Mouse (Mus musculus) liver, adult 2 months (tissue): Measurements from ENCODE around the gene Vps4a. TPM values are rescaled to one million over a fixed set of nuclear protein-coding genes. Genes with fewer than 3 reads are reported as not detected.

Source experiments
- DNase-seq: peaks from one replicate; pipeline ENCODE4 v3.0.0-alpha.2; 2011; ENCODE audit warnings: low read depth, low spot score; ENCODE audit errors: extremely low read depth
- H3K27ac ChIP-seq: fragments of 200-500 bp; replicated peaks from 2 replicates; pipeline ENCODE4 v1.5.1; 2012; ENCODE audit warnings: low read depth, mild to moderate bottlenecking, control low read depth, inconsistent platforms, low read length; ENCODE audit not compliant: insufficient read depth
- H3K27me3 ChIP-seq: fragments of 200-500 bp; 2 replicates; pipeline ENCODE4 v1.6.1; 2012; ENCODE audit warnings: mild to moderate bottlenecking, moderate library complexity, low read length, inconsistent platforms; ENCODE audit not compliant: control insufficient read depth, insufficient read depth
- H3K36me3 ChIP-seq: fragments of 200-500 bp; 2 replicates; pipeline ENCODE4 v1.6.1; 2012; ENCODE audit warnings: low read length, inconsistent platforms; ENCODE audit not compliant: control insufficient read depth, insufficient read depth
- H3K4me1 ChIP-seq: fragments of 200-500 bp; 2 replicates; pipeline ENCODE4 v1.6.1; 2011; ENCODE audit warnings: low read length; ENCODE audit not compliant: control insufficient read depth, insufficient read depth
- H3K4me3 ChIP-seq: fragments of 200-500 bp; 2 replicates; pipeline ENCODE4 v1.5.1; 2011; ENCODE audit warnings: low read depth, mild to moderate bottlenecking, control low read depth, low read length, moderate library complexity; ENCODE audit not compliant: insufficient read depth
- H3K79me2 ChIP-seq: fragments of 200-500 bp; 2 replicates; pipeline ENCODE4 v1.6.1; 2012; ENCODE audit warnings: inconsistent platforms, mild to moderate bottlenecking, low read length, moderate library complexity; ENCODE audit not compliant: control insufficient read depth, insufficient read depth
- H3K9ac ChIP-seq: fragments of 200-500 bp; 2 replicates; pipeline ENCODE4 v1.6.1; 2012; ENCODE audit warnings: low read depth, mild to moderate bottlenecking, control low read depth, inconsistent platforms, low read length
- CTCF ChIP-seq: fragments of 200-500 bp; IDR thresholded peaks from 2 replicates; pipeline ENCODE4 v1.5.1; 2011; ENCODE audit warnings: low read depth, low read length, control low read depth
- POLR2A ChIP-seq: fragments of 200-500 bp; IDR thresholded peaks from 2 replicates; pipeline ENCODE4 v1.6.1; 2011; ENCODE audit warnings: low read length, control low read depth; ENCODE audit not compliant: insufficient read depth; ENCODE audit errors: extremely low read depth
- WGBS: fragments of 180-500 bp; shearing (Covaris S2); methylation state at CpG from one replicate; pipeline ENCODE4 v1.1.7; 2018; 5-methylcytosine and 5-hydroxymethylcytosine counted together
- polyA plus RNA-seq: library from polyadenylated mRNA; depleted of rRNA; stranded (reverse); fragments of >200 nt; gene quantifications from 2 replicates; pipeline ENCODE4 v1.2.3, GENCODE M21; 2012
- total RNA-seq: library from RNA; depleted of rRNA; stranded (reverse); fragments of >200 nt; gene quantifications from 2 replicates; pipeline ENCODE4 v1.2.3, GENCODE M21; 2014

Vps4a gene
- total and polyA plus RNA-seq, 2 experiments, result 9.7 to 11.2 TPM

DNA sequence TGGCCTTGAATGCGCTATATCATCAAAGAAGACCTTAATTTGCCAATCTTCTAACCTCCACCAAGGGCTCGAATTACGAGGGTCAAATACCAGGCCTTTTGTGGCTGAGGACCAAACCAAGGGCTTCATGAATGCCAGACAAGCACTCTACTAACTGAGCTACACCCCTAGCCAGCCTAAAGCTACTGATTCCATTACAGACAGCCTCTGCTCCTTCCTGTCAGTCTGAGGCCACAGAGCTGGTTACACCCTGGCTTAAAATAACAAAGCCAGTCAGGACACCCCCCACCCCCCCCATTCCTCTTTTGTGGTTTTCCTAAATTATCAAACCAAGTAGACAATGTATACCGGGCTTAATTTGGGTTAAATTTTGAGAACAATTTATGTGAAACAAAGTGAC lies 42.7 kb downstream of the Vps4a start:
- Histone ChIP-seq H3K4me3 (no peak overlapping the region), H3K4me1 (no peaks in the 10 kb centered on the region), H3K36me3 (peaks cover 17% of the 10 kb centered on the region), H3K79me2 (no peaks in the 10 kb centered on the region), H3K27ac (no peak overlapping the region), H3K9ac (no peak overlapping the region), H3K27me3 (no peaks in the 10 kb centered on the region)
- no peak for TF ChIP-seq CTCF
- no peak for TF ChIP-seq POLR2A
- WGBS, result 95% methylated on average over 4 of the region's 4 CpGs
- no peak for DNase-seq

DNA sequence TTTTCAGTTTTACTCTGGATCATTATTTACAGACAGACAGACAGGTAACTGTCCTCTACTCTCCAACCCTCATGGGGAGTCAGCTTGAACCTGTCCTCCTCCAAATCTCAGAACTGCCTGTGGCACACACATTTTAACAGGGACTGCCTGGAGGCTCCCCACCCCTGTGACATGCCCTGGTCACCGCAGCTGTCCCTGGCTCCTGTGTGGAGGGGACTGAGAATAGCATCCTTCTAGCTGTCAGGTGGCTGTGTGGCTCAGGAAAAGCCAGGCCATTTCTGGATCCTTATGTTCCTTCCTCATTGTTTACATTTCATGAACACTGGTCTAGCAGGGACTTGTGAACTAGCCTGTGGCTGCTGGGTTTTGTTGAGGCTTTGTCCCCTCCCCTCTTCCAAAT lies 43.1 kb downstream of the Vps4a start:
- no peak overlapping the region for H3K27ac ChIP-seq
- no peaks in the 10 kb centered on the region for H3K79me2 ChIP-seq
- H3K36me3 ChIP-seq, result peaks cover 21% of the 10 kb centered on the region
- no peak overlapping the region for H3K9ac ChIP-seq
- no peaks in the 10 kb centered on the region for H3K4me1 ChIP-seq
- no peak overlapping the region for H3K4me3 ChIP-seq
- TF ChIP-seq POLR2A (no peak), CTCF (no peak)
- DNase-seq, result no peak
- WGBS, result 89% methylated on average over 1 of the region's 1 CpGs
- H3K27me3 ChIP-seq, result no peaks in the 10 kb centered on the region

DNA sequence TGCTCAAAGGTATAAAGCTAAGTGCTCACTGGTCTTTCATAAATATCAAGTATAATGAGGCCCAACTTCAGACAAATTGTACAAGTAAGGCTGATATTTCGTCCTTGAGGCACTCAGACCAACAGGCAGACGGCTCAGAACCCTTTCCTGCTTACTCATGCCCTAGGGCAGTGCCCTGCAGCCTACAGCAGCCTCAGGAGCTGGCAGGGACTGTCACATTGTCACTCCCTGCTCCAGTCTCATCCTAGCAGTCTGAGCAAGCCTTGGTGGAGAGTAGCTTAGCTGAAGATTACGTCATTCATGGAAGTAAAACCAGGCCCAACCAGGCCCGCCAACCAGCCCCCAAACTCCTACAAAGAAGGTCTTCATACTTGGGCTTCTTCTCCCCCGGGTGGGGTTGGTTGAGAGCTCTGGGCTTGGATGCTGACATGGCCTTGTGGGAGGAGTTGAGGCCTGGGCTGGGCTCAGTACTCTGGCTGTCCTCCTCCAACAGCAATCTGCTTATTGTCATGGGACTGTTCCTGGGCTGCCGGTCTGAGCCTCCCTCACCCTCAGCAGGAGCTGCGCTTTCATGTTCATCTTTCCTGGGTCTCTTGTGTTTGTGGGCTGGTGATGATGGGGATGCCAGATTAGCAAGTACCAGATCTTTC lies 45.3 kb downstream of the Vps4a start:
- 93% methylated on average over 7 of the region's 7 CpGs for WGBS
- no peaks in the 10 kb centered on the region for H3K4me1 ChIP-seq
- H3K9ac ChIP-seq, result no peak overlapping the region
- no peak overlapping the region for H3K27ac ChIP-seq
- no peak overlapping the region for H3K4me3 ChIP-seq
- TF ChIP-seq CTCF (no peak), POLR2A (no peak)
- no peak for DNase-seq
- H3K27me3 ChIP-seq, result no peaks in the 10 kb centered on the region
- no peaks in the 10 kb centered on the region for H3K79me2 ChIP-seq
- H3K36me3 ChIP-seq, result peaks cover 21% of the 10 kb centered on the region

DNA sequence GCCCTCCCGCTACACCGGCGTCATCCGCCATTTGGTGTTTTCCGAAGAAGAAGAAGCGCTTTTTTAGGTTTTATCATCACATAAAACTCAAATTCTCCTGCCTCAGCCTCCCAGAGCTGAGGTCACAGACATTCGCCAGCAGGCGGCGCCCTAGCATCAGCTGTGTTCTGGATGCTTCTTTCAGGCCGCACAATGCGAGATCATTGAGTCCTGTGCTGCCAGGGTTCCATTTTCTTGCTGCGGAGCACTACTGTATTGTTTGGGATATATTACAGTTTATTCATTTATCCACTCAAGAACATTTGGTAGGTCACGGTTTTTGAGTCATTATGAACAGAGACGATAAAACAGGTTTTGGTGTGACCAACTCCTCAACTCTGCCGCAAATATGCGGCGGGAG lies 54.3 kb downstream of the Vps4a start:
- Histone ChIP-seq H3K36me3 (peaks cover 6% of the 10 kb centered on the region; the same call in 1 of the 2 replicates), H3K9ac (no peak overlapping the region), H3K4me1 (no peaks in the 10 kb centered on the region), H3K79me2 (no peaks in the 10 kb centered on the region), H3K27ac (no peak overlapping the region), H3K4me3 (no peak overlapping the region), H3K27me3 (no peaks in the 10 kb centered on the region)
- WGBS, result 98% methylated on average over 17 of the region's 17 CpGs
- TF ChIP-seq POLR2A, result no peak
- peak; percentile 47 for TF ChIP-seq CTCF
- DNase-seq, result no peak

DNA sequence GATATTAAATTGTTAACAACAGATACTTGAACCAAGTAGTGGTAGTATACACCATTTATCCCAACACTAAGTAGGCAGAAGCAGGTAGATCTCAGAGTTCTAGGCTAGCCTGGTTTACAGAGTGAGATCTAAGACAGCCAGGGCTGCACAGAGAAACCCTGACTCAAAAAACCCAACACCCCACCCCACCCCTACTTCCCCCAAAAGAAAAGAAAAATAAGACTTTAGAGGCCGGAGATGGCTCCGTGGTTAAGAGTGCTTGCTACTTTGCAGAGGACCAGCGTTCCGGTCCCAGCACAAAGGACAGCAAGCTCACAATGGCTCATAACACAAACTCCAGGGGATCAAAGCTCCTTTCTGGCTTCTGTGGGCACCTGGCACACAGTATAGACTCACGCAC lies 55.0 kb downstream of the Vps4a start:
- H3K36me3 ChIP-seq, result peaks cover 4% of the 10 kb centered on the region; the same call in 1 of the 2 replicates
- no peak for TF ChIP-seq POLR2A
- no peaks in the 10 kb centered on the region for H3K27me3 ChIP-seq
- H3K4me3 ChIP-seq, result no peak overlapping the region
- no peaks in the 10 kb centered on the region for H3K4me1 ChIP-seq
- whole genome bisulfite sequencing, result 98% methylated on average over 5 of the region's 5 CpGs
- no peak for DNase-seq
- H3K27ac ChIP-seq, result no peak overlapping the region
- no peak overlapping the region for H3K9ac ChIP-seq
- H3K79me2 ChIP-seq, result no peaks in the 10 kb centered on the region

DNA sequence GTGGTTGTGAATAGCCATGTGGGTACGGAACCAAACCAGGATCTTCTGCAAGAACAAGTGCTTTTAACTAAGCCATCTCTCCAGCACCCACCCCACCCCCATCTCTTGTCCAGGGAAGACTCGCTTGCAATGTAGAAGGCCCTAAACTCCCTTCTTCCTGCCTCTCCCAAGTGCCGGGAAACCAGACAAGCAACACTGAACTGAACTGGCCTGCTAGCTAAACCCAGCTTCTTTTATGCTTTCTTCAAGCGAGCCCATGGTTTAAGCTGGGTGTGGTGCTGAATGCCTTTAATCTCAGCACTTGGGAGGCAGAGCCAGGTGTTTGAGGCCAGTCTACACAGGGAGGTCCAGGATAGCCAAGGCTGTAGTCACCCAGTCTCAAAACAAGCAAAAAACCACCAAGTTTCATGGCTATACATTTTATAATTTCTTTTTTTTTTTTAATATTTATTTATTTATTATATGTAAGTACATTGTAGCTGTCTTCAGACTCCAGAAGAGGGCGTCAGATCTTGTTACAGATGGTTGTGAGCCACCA lies 57.6 kb downstream of the Vps4a start:
- Histone ChIP-seq H3K79me2 (peaks cover 2% of the 10 kb centered on the region; the same call in 1 of the 2 replicates), H3K36me3 (no peaks in the 10 kb centered on the region; the same call in 1 of the 2 replicates), H3K9ac (no peak overlapping the region), H3K27ac (no peak overlapping the region), H3K4me3 (no peak overlapping the region), H3K4me1 (no peaks in the 10 kb centered on the region), H3K27me3 (no peaks in the 10 kb centered on the region)
- DNase-seq, result no peak
- 99% methylated on average over 5 of the region's 5 CpGs for WGBS
- no peak for TF ChIP-seq POLR2A
- no peak for TF ChIP-seq CTCF
